Mouse (Mus musculus) limb, embryonic 14.5 days (tissue): ENCODE results near the gene Prcd. TPM values are rescaled to one million over a fixed set of nuclear protein-coding genes. Genes with fewer than 3 reads are reported as not detected.

Experiments
- ATAC-seq: fragments of 200-750 bp; cut with Nextera tagmentation; 2 replicates; pipeline ENCODE4 v1.8.0; 2017; ENCODE audit warnings: low read depth, moderate number of reproducible peaks, moderate TSS enrichment; ENCODE audit not compliant: low FRiP score
- DNase-seq: peaks from one replicate; pipeline ENCODE4 v3.0.0-alpha.2; 2015; ENCODE audit warnings: low spot score
- H3K27ac ChIP-seq: fragments of 300-500 bp; sonication (generic); replicated peaks from 2 replicates; pipeline ENCODE4 v1.5.1; 2014; ENCODE audit warnings: low read depth, mild to moderate bottlenecking, low read length, moderate library complexity, mixed read lengths
- H3K27me3 ChIP-seq: fragments of 300-500 bp; sonication (generic); 2 replicates; pipeline ENCODE4 v1.6.1; 2014; ENCODE audit warnings: low read length, mixed read lengths; ENCODE audit not compliant: control insufficient read depth, insufficient read depth
- H3K36me3 ChIP-seq: fragments of 300-500 bp; sonication (generic); 2 replicates; pipeline ENCODE4 v1.6.1; 2014; ENCODE audit warnings: mild to moderate bottlenecking, low read length, moderate library complexity, mixed read lengths; ENCODE audit not compliant: control insufficient read depth, insufficient read depth
- H3K4me1 ChIP-seq: fragments of 300-500 bp; sonication (generic); 2 replicates; pipeline ENCODE4 v1.6.1; 2014; ENCODE audit warnings: antibody characterized with exemption, low read length, mixed read lengths; ENCODE audit not compliant: control insufficient read depth, insufficient read depth
- H3K4me2 ChIP-seq: fragments of 300-500 bp; sonication (generic); replicated peaks from 2 replicates; pipeline ENCODE4 v1.6.1; 2014; ENCODE audit warnings: low read depth, mild to moderate bottlenecking, low read length, moderate library complexity; ENCODE audit not compliant: severe bottlenecking
- H3K4me3 ChIP-seq: fragments of 300-500 bp; sonication (generic); replicated peaks from 2 replicates; pipeline ENCODE4 v1.5.1; 2014; ENCODE audit warnings: low read length
- H3K9ac ChIP-seq: fragments of 300-500 bp; sonication (generic); 2 replicates; pipeline ENCODE4 v1.6.1; 2014; ENCODE audit warnings: mild to moderate bottlenecking, low read depth, low read length, moderate library complexity; ENCODE audit not compliant: severe bottlenecking
- H3K9me3 ChIP-seq: fragments of 300-500 bp; sonication (generic); 2 replicates; pipeline ENCODE4 v1.6.1; 2016; ENCODE audit warnings: low read length; ENCODE audit not compliant: control insufficient read depth
- POLR2A ChIP-seq: fragments of 200-500 bp; IDR thresholded peaks from 2 replicates; pipeline ENCODE4 v1.8.0; 2012; ENCODE audit warnings: inconsistent platforms, mild to moderate bottlenecking, moderate library complexity, borderline replicate concordance; ENCODE audit not compliant: insufficient read depth, insufficient read length; ENCODE audit errors: extremely low read depth
- WGBS: fragments of 180-500 bp; shearing (Covaris S2); extraction: QIAGEN DNeasy Blood & Tissue Kit; methylation state at CpG from one replicate; pipeline ENCODE4 v1.1.7; 2014; 5-methylcytosine and 5-hydroxymethylcytosine counted together
- polyA plus RNA-seq, 2 experiments: library from polyadenylated mRNA; depleted of rRNA in 1 of 2; stranded (reverse) in 1 of 2; unstranded in 1 of 2; fragments of >200 nt; fragmentation: Nextera tagmentation in 1 of 2; extraction: Ambion mirVana in 1 of 2; gene quantifications; 2 replicates each; pipeline versions ENCODE4 v1.2.1 to v1.2.3; 2012 to 2014

Gene Prcd
- polyA plus RNA-seq, 2 experiments: 0.85 to 1.2 TPM

- no peaks in the 10 kb centered on the region for H3K27me3 ChIP-seq
- H3K27ac ChIP-seq: no peak overlapping the region
- H3K9ac ChIP-seq: no peak overlapping the region
- no peak overlapping the region for H3K4me2 ChIP-seq
- H3K36me3 ChIP-seq: no peaks in the 10 kb centered on the region
- WGBS: 76% methylated on average over 10 of the region's 10 CpGs
- H3K4me1 ChIP-seq: peaks cover 43% of the 10 kb centered on the region
- ATAC-seq: no peak
- no peaks in the 10 kb centered on the region for H3K9me3 ChIP-seq
- TF ChIP-seq POLR2A: no peak
- DNase-seq: no peak
- H3K4me3 ChIP-seq: no peak overlapping the region
Measured at GRCm38 (mm10) chr11:116620559-116621253, 32.6 kb upstream of the Prcd start.

- Histone ChIP-seq H3K9me3 (no peaks in the 10 kb centered on the region), H3K27me3 (no peaks in the 10 kb centered on the region), H3K9ac (no peak overlapping the region), H3K36me3 (no peaks in the 10 kb centered on the region), H3K4me1 (peaks cover 41% of the 10 kb centered on the region), H3K4me2 (no peak overlapping the region), H3K4me3 (no peak overlapping the region), H3K27ac (no peak overlapping the region)
- 46% methylated on average over 6 of the region's 6 CpGs for WGBS
- DNase-seq (peak; percentile 15), ATAC-seq (peak; percentile 16; the same call in 1 of the 2 replicates)
- no peak for TF ChIP-seq POLR2A
Measured at GRCm38 (mm10) chr11:116621258-116621704, 32.1 kb upstream of the Prcd start.

- Histone ChIP-seq H3K36me3 (no peaks in the 10 kb centered on the region), H3K9ac (peak overlapping the region; percentile 59), H3K27me3 (no peaks in the 10 kb centered on the region), H3K4me1 (peaks cover 36% of the 10 kb centered on the region), H3K4me3 (peak overlapping the region; percentile 66), H3K27ac (no peak overlapping the region), H3K9me3 (no peaks in the 10 kb centered on the region), H3K4me2 (peak overlapping the region; percentile 96)
- DNase-seq (no peak), ATAC-seq (peak; percentile 8; the same call in 1 of the 2 replicates)
- no peak for TF ChIP-seq POLR2A
- 6% methylated on average over 38 of the region's 40 CpGs for WGBS
Measured at GRCm38 (mm10) chr11:116623281-116624124, 29.8 kb upstream of the Prcd start.

GRCm38 (mm10) chr11:116624131-116624832 is 29.1 kb upstream of the Prcd start:
- H3K4me3 ChIP-seq: peak overlapping the region; percentile 66
- TF ChIP-seq POLR2A: 0 out of 2 replicates have a peak, but pooled peaks have one; percentile 17
- no peaks in the 10 kb centered on the region for H3K36me3 ChIP-seq
- no peak overlapping the region for H3K27ac ChIP-seq
- H3K27me3 ChIP-seq: no peaks in the 10 kb centered on the region
- DNase-seq (peak; percentile 69), ATAC-seq (peak; percentile 47)
- peak overlapping the region; percentile 59 for H3K9ac ChIP-seq
- peaks cover 32% of the 10 kb centered on the region for H3K4me1 ChIP-seq
- peak overlapping the region; percentile 96 for H3K4me2 ChIP-seq
- H3K9me3 ChIP-seq: no peaks in the 10 kb centered on the region
- WGBS: 14% methylated on average over 39 of the region's 42 CpGs
